Mouse (Mus musculus) cerebral cortex, adult 2 months (tissue): ENCODE results near the gene Tesmin.

ENCODE experiments used
- WGBS: fragments of 180-500 bp; shearing (Covaris S2); methylation state at CpG from one replicate; pipeline ENCODE4 v1.1.7; 2018; 5-methylcytosine and 5-hydroxymethylcytosine counted together

Gene Tesmin

DNA sequence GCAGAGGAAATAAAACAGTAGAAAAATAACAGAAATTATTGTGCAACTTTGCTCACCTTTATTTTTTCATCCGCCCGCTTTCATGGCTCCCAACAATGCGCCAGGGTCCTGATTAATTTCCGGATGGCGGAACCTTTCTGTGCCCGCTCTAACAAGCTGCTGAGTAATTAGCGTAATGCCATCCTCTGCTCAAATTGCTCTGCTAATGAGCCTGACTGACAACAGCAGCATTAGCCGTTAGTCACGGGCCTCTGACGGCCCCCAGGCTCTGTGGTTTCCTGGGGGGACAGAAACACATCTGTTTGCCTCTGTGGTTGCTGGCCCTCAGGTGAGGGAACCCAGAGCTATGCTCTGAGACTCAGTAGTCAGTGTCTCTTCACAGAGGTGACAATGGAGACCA lies 52.4 kb downstream of the Tesmin start:
- WGBS = 62% methylated on average over 10 of the region's 10 CpGs

DNA sequence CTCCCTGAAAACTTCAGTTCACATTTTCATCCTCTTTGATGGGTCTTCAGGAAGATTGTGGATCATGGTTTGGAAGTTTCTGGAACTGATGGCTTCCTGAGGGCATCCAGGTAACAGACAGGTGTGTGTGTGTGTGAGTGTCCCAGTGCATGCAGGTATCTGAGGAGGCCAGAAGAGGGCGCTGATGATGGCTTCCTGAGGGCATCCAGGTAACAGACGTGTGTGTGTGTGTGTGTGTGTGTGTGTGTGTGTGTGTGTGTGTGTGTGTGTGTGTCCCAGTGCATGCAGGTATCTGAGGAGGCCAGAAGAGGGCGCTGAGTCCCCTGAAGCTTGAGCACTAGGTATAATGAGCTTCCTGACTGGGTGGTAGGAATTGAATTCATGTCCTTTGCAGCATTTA lies 58.7 kb downstream of the Tesmin start:
- WGBS = 74% methylated on average over 3 of the region's 3 CpGs

DNA sequence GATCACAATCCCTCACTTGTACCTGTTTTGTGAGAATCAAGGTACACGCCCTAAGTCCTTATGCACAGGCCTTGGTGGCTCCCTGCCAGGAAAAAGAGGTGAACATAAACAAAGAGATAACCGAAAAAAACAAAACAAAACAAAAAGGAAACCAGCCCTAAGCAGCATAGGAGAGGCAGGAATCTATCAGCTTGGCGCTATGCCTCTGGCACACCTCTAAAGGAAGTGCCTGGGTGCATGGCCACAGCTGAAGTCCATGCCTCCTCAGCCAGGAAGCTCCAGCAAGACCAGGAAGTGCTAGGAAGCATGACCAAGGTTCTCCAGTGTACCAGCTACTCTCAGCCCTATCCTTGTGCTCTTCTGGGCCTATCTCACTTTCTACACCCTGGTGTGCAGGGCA lies 60.6 kb downstream of the Tesmin start:
- WGBS = 67% methylated on average over 3 of the region's 3 CpGs

DNA sequence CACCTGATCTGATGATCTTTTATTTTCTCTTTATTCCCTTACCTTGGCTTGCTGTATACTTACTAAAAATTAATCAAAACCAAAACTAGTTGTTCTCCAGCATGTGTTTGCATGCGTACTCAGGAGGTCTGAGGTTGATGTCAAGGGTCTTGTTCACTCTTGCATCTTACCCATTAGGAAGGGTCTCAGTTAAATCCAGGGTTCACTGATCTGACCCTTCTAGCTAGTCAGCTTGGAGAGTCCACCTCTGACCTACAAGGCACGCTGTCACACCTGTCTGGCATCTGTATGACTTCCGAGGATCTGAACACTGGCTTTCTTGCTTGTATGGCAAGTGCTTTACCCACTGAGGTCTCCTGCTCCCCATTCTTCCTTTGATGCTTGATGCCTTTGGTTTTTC lies 62.1 kb downstream of the Tesmin start:
- WGBS = 94% methylated on average over 3 of the region's 3 CpGs

DNA sequence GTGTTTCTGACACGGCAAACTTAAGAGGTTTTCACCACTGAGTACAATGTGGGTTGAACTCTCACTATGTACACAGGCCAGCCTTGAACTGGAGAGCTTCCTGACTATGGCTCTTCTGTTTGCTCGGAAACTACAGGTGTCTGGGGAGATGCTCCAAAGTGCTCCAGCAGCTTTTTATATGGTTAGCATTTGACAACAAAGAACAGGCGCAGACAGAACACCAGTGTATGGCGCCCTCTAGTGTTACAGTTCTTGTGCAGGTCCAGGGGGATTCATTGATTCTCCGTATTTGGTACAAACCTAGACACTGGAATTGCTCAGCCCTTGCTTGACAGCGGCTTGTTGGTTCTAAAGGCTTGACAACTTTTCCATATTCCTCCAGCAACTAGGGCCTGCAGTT lies 62.5 kb downstream of the Tesmin start:
- WGBS = 8% methylated on average over 6 of the region's 6 CpGs

DNA sequence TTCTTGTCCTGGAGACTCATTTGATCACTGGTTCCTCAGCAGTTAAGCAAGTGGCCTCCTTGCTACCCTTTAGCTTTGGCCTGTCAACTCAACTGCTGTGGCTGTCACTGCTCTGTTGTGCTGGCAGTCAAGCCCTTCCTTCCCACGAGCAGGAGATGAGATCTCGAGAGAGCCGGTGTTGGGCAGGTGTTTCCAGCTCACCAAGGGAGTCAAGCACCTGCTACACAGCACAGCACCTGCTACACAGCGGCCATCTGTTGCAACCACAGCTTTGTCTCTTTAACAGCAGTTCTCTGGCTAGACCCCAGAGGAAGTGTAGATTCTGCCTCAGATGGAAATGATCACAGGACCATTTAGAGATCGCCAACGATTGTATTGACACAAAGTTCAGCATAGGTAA lies 63.0 kb downstream of the Tesmin start:
- 47% methylated on average over 6 of the region's 6 CpGs for WGBS
